Mouse (Mus musculus): ENCODE measurements around the gene Hipk3. TPM values are rescaled to one million over a fixed set of nuclear protein-coding genes. Genes with fewer than 3 reads are reported as not detected.

Gene Hipk3
- 9.8 and 21.4 TPM in 2 replicates for polyA plus RNA-seq (2012; rRNA removed)

DNA sequence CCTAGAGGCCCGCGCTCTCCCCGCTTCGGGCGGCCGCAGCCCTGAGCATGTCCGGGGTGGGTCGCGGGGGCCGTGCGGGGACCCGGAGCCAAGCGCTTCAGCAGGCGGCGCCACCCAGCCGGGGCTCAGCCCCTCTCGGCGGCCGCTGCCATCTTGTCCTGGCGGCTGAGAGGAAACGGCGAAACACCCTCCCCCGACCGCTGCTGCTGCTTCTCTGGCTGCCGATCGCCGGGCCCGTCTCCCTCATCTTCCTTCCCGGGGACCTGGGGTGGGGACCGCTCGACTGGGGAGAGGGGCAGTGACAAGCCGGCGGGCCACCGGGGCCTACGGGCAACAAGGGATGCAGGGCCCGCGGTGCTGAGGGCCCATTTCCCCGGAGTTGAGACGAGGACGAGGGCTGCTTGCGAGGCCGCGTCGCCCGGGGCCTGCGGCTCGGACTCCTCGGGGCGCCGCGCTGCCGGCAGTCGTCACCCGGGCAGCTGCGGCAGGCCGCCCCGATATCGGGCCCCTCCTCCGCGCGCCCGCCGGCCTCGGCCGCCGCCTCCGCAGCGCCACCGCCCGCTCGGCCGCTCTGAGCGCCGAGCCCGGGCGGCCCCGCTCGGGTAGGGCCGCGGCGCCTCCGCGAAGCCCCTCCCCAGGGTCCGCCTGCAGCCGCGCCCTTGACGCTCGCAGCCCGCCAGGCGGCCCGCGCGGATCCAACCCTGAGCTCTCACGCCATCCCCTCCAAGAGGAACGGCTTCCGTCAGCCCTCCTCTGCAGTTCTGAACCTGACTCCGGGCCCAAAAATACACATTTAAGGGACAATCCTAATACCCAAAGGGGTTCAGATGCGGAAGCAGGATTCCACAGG lies at the start of gene Hipk3:
Gene Hipk3, minus strand, starts transcription at position 496 of the 850 bp plus-strand sequence.

GRCm38 (mm10) chr2:104410963-104411545 lies 83.2 kb downstream of the Hipk3 start, which contains the start of gene D430041D05Rik:
D430041D05Rik (minus strand) TSS chr2:104411013.

Other genes starting within 250 kb of the Hipk3 start
- gene D430041D05Rik, start 83.4 kb downstream of the Hipk3 start, polyA plus RNA-seq (2012; rRNA removed), result 2.2 and 2.7 TPM in 2 replicates
- 52.8 and 69.8 TPM in 2 replicates for gene Cstf3, start 96.1 kb upstream of the Hipk3 start, polyA plus RNA-seq (2012; rRNA removed)
- gene Tcp11l1, start 217.7 kb upstream of the Hipk3 start, polyA plus RNA-seq (2012; rRNA removed), result 27.2 and 30.1 TPM in 2 replicates
- gene Pin1rt1, start 221.9 kb upstream of the Hipk3 start, polyA plus RNA-seq (2012; rRNA removed), result not detected in 2 replicates
- gene Depdc7, start 248.4 kb upstream of the Hipk3 start, polyA plus RNA-seq (2012; rRNA removed), result 1.8 and 2.7 TPM in 2 replicates